ENCODE assay signal across 8 mouse cellular contexts in the genomic region with DNA sequence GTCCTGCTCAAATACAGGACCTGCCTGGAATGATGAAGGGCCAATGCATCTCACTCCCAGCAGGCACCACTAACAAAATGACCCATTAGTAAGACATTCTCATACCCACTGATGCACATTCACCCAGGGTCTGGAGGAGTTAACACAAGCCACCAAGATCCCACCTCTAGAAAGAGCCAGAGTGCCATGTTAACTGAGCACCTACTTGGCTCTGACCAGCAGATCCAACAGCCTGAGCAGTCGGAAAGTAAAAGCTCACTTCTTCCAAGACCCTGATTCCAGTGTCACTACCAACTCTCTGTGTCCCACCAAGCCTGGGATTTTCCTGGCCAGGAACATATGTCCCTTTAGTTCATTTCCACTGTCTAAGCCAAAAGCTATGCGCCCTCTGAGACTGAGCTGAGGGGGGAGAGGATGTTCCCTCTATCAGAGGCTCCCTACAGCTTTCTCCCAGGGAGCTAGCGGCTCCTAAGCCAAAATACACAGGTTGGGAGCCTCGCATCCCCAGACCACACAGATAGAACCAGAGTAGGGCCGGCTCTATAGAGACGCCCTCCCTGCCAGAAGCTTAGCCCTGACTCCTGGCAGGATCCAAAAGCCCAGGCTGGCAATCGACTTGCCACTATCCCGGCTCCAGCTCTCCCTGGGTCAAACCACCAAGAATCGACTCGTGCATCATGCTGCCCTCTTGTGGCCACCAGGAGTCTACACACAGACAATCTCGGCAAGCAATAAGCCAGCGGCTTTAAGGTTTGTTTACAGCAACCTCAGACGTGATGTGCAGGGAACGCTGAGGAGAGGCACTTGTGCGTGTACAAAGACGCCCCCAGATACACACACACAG.
DNase-seq lines count a peak whose midpoint lies in the region; ATAC-seq and TF ChIP-seq lines count a peak whose summit lies in the region.

No protein-coding gene starts in this region.

- no peaks in the 10 kb centered on the region for H3K9me3 ChIP-seq in heart, embryonic 10.5 days
- no peaks in the 10 kb centered on the region for H3K9me3 ChIP-seq in liver, postnatal 0 days (ENCODE audit: low read length)

- no peak overlapping the region for H3K27ac ChIP-seq in heart, embryonic 10.5 days
- H3K27ac ChIP-seq in liver, postnatal 0 days (ENCODE audit: low read depth), result no peak overlapping the region
- H3K27ac ChIP-seq in olfactory bulb, adult 2 months (ENCODE audit: insufficient read depth, low read depth, low read length), result no peak overlapping the region

- TF ChIP-seq CTCF in liver, postnatal 0 days (IDR thresholded peaks at IDR 0.05; ENCODE audit: low read depth), result peak; percentile 75
- TF ChIP-seq CTCF in olfactory bulb, adult 2 months (IDR thresholded peaks at IDR 0.05; ENCODE audit: insufficient read depth, low read depth, low read length), result peak; percentile 74

- ATAC-seq in CD4-positive, CD25-positive, alpha-beta regulatory T cell, adult 4 months, result peak; percentile 81
- ATAC-seq in liver, postnatal 0 days, result no peak

- H3K36me3 ChIP-seq in heart, embryonic 10.5 days, result no peaks in the 10 kb centered on the region
- H3K36me3 ChIP-seq in liver, postnatal 0 days (replicated peaks; ENCODE audit: insufficient read depth, low read length), result no peaks in the 10 kb centered on the region

- TF ChIP-seq EP300 in liver, postnatal 0 days (IDR thresholded peaks at IDR 0.05; ENCODE audit: low read depth), result no peak

- no peaks in the 10 kb centered on the region for H3K4me1 ChIP-seq in heart, embryonic 10.5 days
- H3K4me1 ChIP-seq in liver, postnatal 0 days (ENCODE audit: insufficient read depth), result no peaks in the 10 kb centered on the region
- peaks cover 13% of the 10 kb centered on the region for H3K4me1 ChIP-seq in olfactory bulb, adult 2 months (ENCODE audit: control insufficient read depth, insufficient read depth, low read length)

- no peak overlapping the region for H3K4me2 ChIP-seq in liver, postnatal 0 days (ENCODE audit: low read depth, low read length)

- H3K9ac ChIP-seq in liver, postnatal 0 days (replicated peaks), result no peak overlapping the region

- TF ChIP-seq POLR2A in olfactory bulb, adult 2 months (IDR thresholded peaks at IDR 0.05; ENCODE audit: insufficient read depth, low read depth, low read length), result no peak

- DNase-seq in adrenal gland, adult 8-10 months, result peak; percentile 55
- DNase-seq in embryo, embryonic 11.5 days (ENCODE audit: low read depth, low spot score), result peak; percentile 55
- DNase-seq in heart, embryonic 10.5 days (ENCODE audit: low spot score), result peak; percentile 79
- DNase-seq in kidney, adult 8-10 months, result peak; percentile 28 to 52
- peak; percentile 56 for DNase-seq in liver, postnatal 0 days
- peak; percentile 60 for DNase-seq in thymus, postnatal 25 days

- 13% methylated on average over 16 of the region's 16 CpGs for WGBS in heart, embryonic 10.5 days
- WGBS in liver, postnatal 0 days (ENCODE audit: insufficient replicate concordance), result 15% methylated on average over 16 of the region's 16 CpGs
- WGBS in olfactory bulb, adult 2 months, result 20% methylated on average over 16 of the region's 16 CpGs

- peaks cover 25% of the 10 kb centered on the region for H3K27me3 ChIP-seq in heart, embryonic 10.5 days (ENCODE audit: insufficient read depth, poor library complexity, severe bottlenecking)
- no peaks in the 10 kb centered on the region for H3K27me3 ChIP-seq in liver, postnatal 0 days (ENCODE audit: insufficient read depth, low read length)

- peak overlapping the region; percentile 42 for H3K4me3 ChIP-seq in heart, embryonic 10.5 days
- no peak overlapping the region for H3K4me3 ChIP-seq in liver, postnatal 0 days (ENCODE audit: low read depth, low read length)
- no peak overlapping the region for H3K4me3 ChIP-seq in olfactory bulb, adult 2 months (ENCODE audit: insufficient read depth, low read depth, low read length)
